Mouse (Mus musculus) stomach, embryonic 14.5 days (tissue): ENCODE data around the gene Trpv2. TPM values are rescaled to one million over a fixed set of nuclear protein-coding genes. Genes with fewer than 3 reads are reported as not detected.

ENCODE experiments used
- ATAC-seq: fragments of 200-750 bp; cut with Nextera tagmentation; 2 replicates; pipeline ENCODE4 v1.8.0; 2017; ENCODE audit warnings: low read depth, moderate TSS enrichment; ENCODE audit not compliant: insufficient number of reproducible peaks, insufficient read depth, low FRiP score
- H3K27ac ChIP-seq: fragments of 300-500 bp; sonication (generic); 2 replicates; pipeline ENCODE4 v1.5.1; 2014; ENCODE audit warnings: mild to moderate bottlenecking, low read length, moderate library complexity, mixed read lengths
- H3K27me3 ChIP-seq: fragments of 300-500 bp; sonication (generic); 2 replicates; pipeline ENCODE4 v1.6.1; 2014; ENCODE audit warnings: low read length, control low read depth, mixed read lengths; ENCODE audit not compliant: control insufficient read depth, insufficient read depth
- H3K36me3 ChIP-seq: fragments of 300-500 bp; sonication (generic); 2 replicates; pipeline ENCODE4 v1.6.1; 2014; ENCODE audit warnings: mild to moderate bottlenecking, control low read depth, low read length, moderate library complexity, mixed read lengths; ENCODE audit not compliant: control insufficient read depth, insufficient read depth
- H3K4me1 ChIP-seq: fragments of 300-500 bp; sonication (generic); 2 replicates; pipeline ENCODE4 v1.6.1; 2014; ENCODE audit warnings: low read length, control low read depth, mixed read lengths; ENCODE audit not compliant: control insufficient read depth, insufficient read depth
- H3K4me2 ChIP-seq: fragments of 300-500 bp; sonication (generic); replicated peaks from 2 replicates; pipeline ENCODE4 v1.6.1; 2014; ENCODE audit warnings: low read depth, low read length, control low read depth
- H3K4me3 ChIP-seq: fragments of 300-500 bp; sonication (generic); 2 replicates; pipeline ENCODE4 v1.5.1; 2014; ENCODE audit warnings: low read depth, low read length, control low read depth
- H3K9ac ChIP-seq: fragments of 300-500 bp; sonication (generic); replicated peaks from 2 replicates; pipeline ENCODE4 v1.6.1; 2014; ENCODE audit warnings: low read depth, mild to moderate bottlenecking, control low read depth, low read length, moderate library complexity, mixed read lengths
- H3K9me3 ChIP-seq: fragments of 300-500 bp; sonication (generic); 2 replicates; pipeline ENCODE4 v1.6.1; 2016; ENCODE audit warnings: low read depth, low read length, control low read depth; ENCODE audit not compliant: control insufficient read depth
- WGBS: fragments of 180-500 bp; shearing (Covaris S2); extraction: QIAGEN DNeasy Blood & Tissue Kit; methylation state at CpG from one replicate; pipeline ENCODE4 v1.1.7; 2014; 5-methylcytosine and 5-hydroxymethylcytosine counted together
- polyA plus RNA-seq: library from polyadenylated mRNA; unstranded; fragments of >200 nt; fragmentation: Nextera tagmentation; extraction: Ambion mirVana; gene quantifications from 2 replicates; pipeline ENCODE4 v1.2.1, GENCODE M21; 2014

Gene Trpv2
- polyA plus RNA-seq, 1 experiment from 2014 or later: 12.8 TPM

GRCm38 (mm10) chr11:62636840-62637221 is 62.5 kb downstream of the Trpv2 start:
- Histone ChIP-seq H3K9ac (no peak overlapping the region), H3K9me3 (no peaks in the 10 kb centered on the region), H3K27me3 (no peaks in the 10 kb centered on the region), H3K4me1 (peaks cover 11% of the 10 kb centered on the region), H3K4me3 (no peak overlapping the region), H3K36me3 (no peaks in the 10 kb centered on the region), H3K4me2 (no peak overlapping the region), H3K27ac (no peak overlapping the region; the same call in 1 of the 2 replicates)
- 78% methylated on average over 3 of the region's 3 CpGs for WGBS
- no peak for ATAC-seq

DNA sequence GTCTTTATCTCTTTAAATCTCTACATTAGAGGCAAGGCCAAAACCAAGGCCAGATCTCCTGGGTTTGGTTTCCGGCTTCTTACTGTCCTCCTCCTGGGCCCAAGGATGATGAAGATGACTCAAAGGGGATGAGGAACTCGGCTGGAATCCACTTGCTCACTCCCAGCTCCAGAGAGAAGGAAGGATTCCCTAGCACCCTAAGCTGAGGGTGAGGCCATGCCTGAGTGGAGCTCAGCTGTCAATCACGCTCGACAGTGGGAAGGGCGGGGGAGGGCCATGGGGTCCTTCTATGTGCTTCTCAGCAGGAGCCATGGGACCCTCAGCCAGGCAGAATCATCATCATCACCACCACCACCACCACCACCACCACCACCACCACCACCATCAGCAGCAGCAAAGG is 63.1 kb downstream of the Trpv2 start:
- Histone ChIP-seq H3K36me3 (no peaks in the 10 kb centered on the region), H3K9ac (no peak overlapping the region), H3K27me3 (no peaks in the 10 kb centered on the region), H3K9me3 (no peaks in the 10 kb centered on the region), H3K4me1 (peaks cover 11% of the 10 kb centered on the region), H3K4me2 (no peak overlapping the region), H3K27ac (no peak overlapping the region), H3K4me3 (no peak overlapping the region)
- ATAC-seq: no peak
- 76% methylated on average over 5 of the region's 5 CpGs for WGBS

DNA sequence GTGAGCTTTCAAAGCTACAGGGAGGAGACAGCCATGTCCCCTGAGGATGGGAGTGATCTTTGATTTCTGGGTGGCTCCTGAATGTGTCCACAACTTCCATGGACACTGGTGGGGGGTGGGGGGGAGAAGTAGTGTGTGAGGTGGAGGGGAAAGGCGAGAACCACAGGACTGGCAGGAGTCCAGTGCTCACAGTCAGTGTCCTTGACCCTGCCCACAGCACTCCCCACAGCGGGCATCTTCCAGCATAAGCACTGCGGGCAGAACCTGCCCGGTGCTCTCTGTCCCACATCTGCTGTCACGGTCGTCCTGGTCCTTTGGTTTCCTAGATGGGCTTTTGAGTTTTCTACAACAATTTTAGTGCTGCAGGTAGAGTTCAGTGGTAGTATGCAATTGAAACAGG is 63.5 kb downstream of the Trpv2 start:
- H3K9me3 ChIP-seq: no peaks in the 10 kb centered on the region
- peaks cover 11% of the 10 kb centered on the region for H3K4me1 ChIP-seq
- no peak overlapping the region for H3K27ac ChIP-seq
- no peak overlapping the region for H3K4me2 ChIP-seq
- no peaks in the 10 kb centered on the region for H3K27me3 ChIP-seq
- no peaks in the 10 kb centered on the region for H3K36me3 ChIP-seq
- ATAC-seq: no peak
- no peak overlapping the region for H3K4me3 ChIP-seq
- H3K9ac ChIP-seq: no peak overlapping the region
- 98% methylated on average over 6 of the region's 6 CpGs for WGBS

- Histone ChIP-seq H3K36me3 (no peaks in the 10 kb centered on the region), H3K4me2 (no peak overlapping the region), H3K4me1 (peaks cover 11% of the 10 kb centered on the region), H3K4me3 (no peak overlapping the region), H3K27me3 (no peaks in the 10 kb centered on the region), H3K9me3 (no peaks in the 10 kb centered on the region), H3K9ac (no peak overlapping the region), H3K27ac (no peak overlapping the region)
- 87% methylated on average over 4 of the region's 4 CpGs for WGBS
- ATAC-seq: no peak
These were observed 64.1 kb downstream of the Trpv2 start for GRCm38 (mm10) chr11:62638402-62638801.

DNA sequence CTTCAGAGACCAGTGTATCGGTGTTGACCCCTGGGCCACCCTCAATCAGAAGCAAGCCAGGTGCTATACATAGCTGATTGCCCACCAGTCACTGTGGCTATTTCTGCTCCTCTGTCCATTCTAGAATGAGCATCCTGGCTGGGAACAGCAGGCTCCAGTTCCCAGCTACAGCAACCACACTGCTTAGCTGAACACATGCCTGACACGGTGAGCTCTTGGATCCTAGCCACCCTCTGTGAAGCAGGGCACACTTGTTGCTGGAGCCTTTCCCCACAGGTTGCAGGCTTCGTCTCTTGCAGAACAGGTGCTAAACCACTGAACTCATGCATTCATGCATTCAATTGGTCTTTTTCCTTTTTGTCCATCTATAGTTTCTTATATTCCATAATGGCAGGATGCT is 66.1 kb downstream of the Trpv2 start:
- Histone ChIP-seq H3K27me3 (no peaks in the 10 kb centered on the region), H3K4me1 (peaks cover 14% of the 10 kb centered on the region), H3K36me3 (no peaks in the 10 kb centered on the region), H3K9ac (no peak overlapping the region), H3K4me2 (no peak overlapping the region), H3K4me3 (no peak overlapping the region), H3K27ac (no peak overlapping the region), H3K9me3 (no peaks in the 10 kb centered on the region)
- 85% methylated on average over 3 of the region's 3 CpGs for WGBS
- ATAC-seq: no peak

DNA sequence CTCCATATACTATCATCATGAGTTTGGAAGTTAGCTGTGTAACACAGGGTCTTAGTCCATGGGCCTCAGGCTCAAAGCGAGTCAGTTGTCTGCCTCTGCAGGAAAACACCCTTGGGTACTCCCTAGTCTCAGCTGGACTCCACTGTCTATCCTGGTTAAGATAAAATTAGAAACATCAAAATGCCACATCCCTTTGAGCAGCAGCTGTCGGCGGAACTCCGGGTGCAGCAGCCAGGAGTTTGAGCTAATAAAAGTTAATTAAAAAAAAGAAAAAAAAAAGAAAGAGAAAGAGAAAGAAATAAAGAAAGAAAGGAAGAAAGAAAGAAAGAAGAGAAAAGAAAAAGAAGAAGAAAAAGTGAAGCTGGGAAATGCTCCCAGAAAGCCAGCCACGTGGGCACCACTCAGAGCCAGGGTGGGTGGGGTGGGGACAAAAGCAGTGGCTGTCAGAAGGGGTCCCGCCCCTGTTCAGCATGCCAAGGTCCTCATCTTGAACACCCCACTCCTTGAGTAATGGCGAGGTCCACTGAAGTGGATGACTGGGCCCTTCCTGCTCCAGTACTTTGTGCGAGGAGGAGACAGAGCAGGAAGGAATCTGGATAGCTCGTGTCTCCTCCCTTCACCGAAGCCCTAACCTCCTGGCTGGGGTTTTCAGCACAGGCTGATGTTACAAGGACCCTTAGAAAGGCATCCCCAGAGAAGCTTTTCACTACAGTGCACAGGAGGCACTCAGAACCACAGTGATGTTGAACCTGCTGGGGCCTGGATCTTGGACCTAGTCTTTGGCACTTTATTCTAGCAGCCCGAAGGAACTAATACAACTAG is 67.9 kb downstream of the Trpv2 start:
- ATAC-seq: no peak
- peaks cover 22% of the 10 kb centered on the region for H3K4me1 ChIP-seq
- no peak overlapping the region for H3K27ac ChIP-seq
- no peak overlapping the region for H3K4me2 ChIP-seq
- no peaks in the 10 kb centered on the region for H3K27me3 ChIP-seq
- 60% methylated on average over 10 of the region's 11 CpGs for WGBS
- no peak overlapping the region for H3K4me3 ChIP-seq
- H3K9me3 ChIP-seq: no peaks in the 10 kb centered on the region
- no peaks in the 10 kb centered on the region for H3K36me3 ChIP-seq
- H3K9ac ChIP-seq: no peak overlapping the region

- Histone ChIP-seq H3K4me2 (no peak overlapping the region), H3K27ac (no peak overlapping the region), H3K4me1 (peaks cover 28% of the 10 kb centered on the region), H3K27me3 (no peaks in the 10 kb centered on the region), H3K36me3 (no peaks in the 10 kb centered on the region), H3K9ac (no peak overlapping the region), H3K4me3 (no peak overlapping the region), H3K9me3 (no peaks in the 10 kb centered on the region)
- ATAC-seq: no peak
- WGBS: 72% methylated on average over 8 of the region's 8 CpGs
These were observed 68.8 kb downstream of the Trpv2 start for GRCm38 (mm10) chr11:62643011-62643631.

GRCm38 (mm10) chr11:62643681-62644363 is 69.5 kb downstream of the Trpv2 start:
- H3K9me3 ChIP-seq: no peaks in the 10 kb centered on the region
- H3K4me2 ChIP-seq: no peak overlapping the region
- H3K4me3 ChIP-seq: no peak overlapping the region
- ATAC-seq: no peak
- H3K36me3 ChIP-seq: no peaks in the 10 kb centered on the region
- 85% methylated on average over 10 of the region's 10 CpGs for WGBS
- H3K9ac ChIP-seq: no peak overlapping the region
- peaks cover 28% of the 10 kb centered on the region for H3K4me1 ChIP-seq
- H3K27ac ChIP-seq: no peak overlapping the region
- no peaks in the 10 kb centered on the region for H3K27me3 ChIP-seq
